Comparison of ENCODE assay signal across 13 mouse cellular contexts in genomic region chr4:136716561-136716972, GRCm38 (mm10).
DNase-seq lines count a peak whose midpoint lies in the region; ATAC-seq and TF ChIP-seq lines count a peak whose summit lies in the region.
"Had no signal": no experiment of that assay in that cellular context is flagged by ENCODE, and none has a peak within 500 bp of the region (broad histone marks: within the 10 kb centered on the region; RNA-seq: fewer than 3 reads in every experiment).

No protein-coding gene starts in this region.

- H3K36me3 ChIP-seq in hindbrain, embryonic 15.5 days, result no peaks in the 10 kb centered on the region
- no peaks in the 10 kb centered on the region for H3K36me3 ChIP-seq in thymus, adult 2 months (ENCODE audit: control insufficient read depth, insufficient read depth, low read length)
- H3K36me3 ChIP-seq: embryonic facial prominence, embryonic 15.5 days; heart, embryonic 13.5 days had no signal

- peaks cover 33% of the 10 kb centered on the region for H3K4me1 ChIP-seq in hindbrain, embryonic 15.5 days (replicated peaks)
- peaks cover 22% of the 10 kb centered on the region for H3K4me1 ChIP-seq in thymus, adult 2 months (replicated peaks; ENCODE audit: control insufficient read depth, insufficient read depth, low read length)

- H3K27ac ChIP-seq in hindbrain, embryonic 15.5 days (replicated peaks), result 0 out of 2 replicates have a peak overlapping the region, but pooled peaks have one; percentile 42
- H3K27ac ChIP-seq in thymus, adult 2 months (ENCODE audit: control insufficient read depth, insufficient read depth, low read length), result no peak overlapping the region
- H3K27ac ChIP-seq: embryonic facial prominence, embryonic 15.5 days; heart, embryonic 13.5 days had no signal

- TF ChIP-seq POLR2A in thymus, adult 2 months (IDR thresholded peaks at IDR 0.05; ENCODE audit: control insufficient read depth, extremely low read depth, insufficient read depth, low read length, poor library complexity), result no peak

- H3K27me3 ChIP-seq in hindbrain, embryonic 15.5 days, result no peaks in the 10 kb centered on the region
- H3K27me3 ChIP-seq in thymus, adult 2 months (ENCODE audit: control insufficient read depth, insufficient read depth, low read length), result no peaks in the 10 kb centered on the region
- H3K27me3 ChIP-seq: embryonic facial prominence, embryonic 15.5 days had no signal

- WGBS in hindbrain, embryonic 15.5 days, result 37% methylated on average over 7 of the region's 7 CpGs
- WGBS in thymus, adult 2 months, result 94% methylated on average over 7 of the region's 7 CpGs

- peak; percentile 41; the same call in 1 of the 2 replicates for ATAC-seq in frontal cortex, adult (ENCODE audit: low TSS enrichment)
- ATAC-seq in hindbrain, embryonic 15.5 days (ENCODE audit: low FRiP score, low read depth), result peak; percentile 79
- no peak for ATAC-seq in CD4-positive, CD25-positive, alpha-beta regulatory T cell, adult 4 months
- ATAC-seq: intestine, embryonic 16.5 days had no signal

- DNase-seq in frontal cortex, postnatal 25 days (ENCODE audit: low spot score in 2 of 2), result no peak
- DNase-seq in right cerebral cortex, postnatal 4 days, result peak; percentile 73
- DNase-seq in right cerebral cortex, postnatal 36 days (ENCODE audit: low spot score in 2 of 2), result no peak
- DNase-seq in thymus, adult 2 months, result no peak
- no peak for DNase-seq in spleen, postnatal 4 days (ENCODE audit: low spot score in 2 of 2)
- DNase-seq: gastrocnemius, postnatal 10 days; liver had no signal

- no peaks in the 10 kb centered on the region for H3K9me3 ChIP-seq in hindbrain, embryonic 15.5 days
- H3K9me3 ChIP-seq: embryonic facial prominence, embryonic 15.5 days; heart, embryonic 13.5 days had no signal

- H3K4me2 ChIP-seq in hindbrain, embryonic 15.5 days, result no peak overlapping the region
- H3K4me2 ChIP-seq: embryonic facial prominence, embryonic 15.5 days; heart, embryonic 13.5 days had no signal

- TF ChIP-seq CTCF in thymus, adult 2 months (IDR thresholded peaks at IDR 0.05; ENCODE audit: borderline replicate concordance, control insufficient read depth, extremely low read depth, insufficient read depth, low read length, poor library complexity), result no peak

- no peak overlapping the region for H3K9ac ChIP-seq in hindbrain, embryonic 15.5 days
- H3K9ac ChIP-seq: embryonic facial prominence, embryonic 15.5 days; heart, embryonic 13.5 days had no signal

- no peak overlapping the region for H3K4me3 ChIP-seq in hindbrain, embryonic 15.5 days
- no peak overlapping the region for H3K4me3 ChIP-seq in thymus, adult 2 months (ENCODE audit: control insufficient read depth, insufficient read depth, low read length)
- H3K4me3 ChIP-seq: embryonic facial prominence, embryonic 15.5 days; heart, embryonic 13.5 days had no signal
